Mouse (Mus musculus) gastrocnemius, postnatal 10 days (tissue): ENCODE results near the gene Arhgap24. TPM values are rescaled to one million over a fixed set of nuclear protein-coding genes. Genes with fewer than 3 reads are reported as not detected.
"Not testable (repeated sequence)": the region's sequence is repeated elsewhere in the genome, so short reads cannot be mapped to it uniquely, and the experiment has no call there.

ENCODE experiments used
- DNase-seq: peaks from one replicate; pipeline ENCODE4 v3.0.0; 2021; ENCODE audit warnings: mixed read lengths
- total RNA-seq, 2 experiments: library from RNA; stranded (reverse); gene quantifications; 2 replicates each; pipeline ENCODE4 v1.2.3; 2021

Gene Arhgap24
- total RNA-seq, 2 experiments from 2014 or later = 21.2 to 25.2 TPM

GRCm38 (mm10) chr5:102793536-102793935 is 312.3 kb downstream of the Arhgap24 start:
- no peak for DNase-seq

GRCm38 (mm10) chr5:102801469-102801868 is 320.3 kb downstream of the Arhgap24 start:
- DNase-seq = no peak

GRCm38 (mm10) chr5:102802833-102803232 is 321.6 kb downstream of the Arhgap24 start:
- DNase-seq = no peak

GRCm38 (mm10) chr5:102803675-102804074 is 322.5 kb downstream of the Arhgap24 start:
- DNase-seq = no peak

- DNase-seq = no peak
Measured at GRCm38 (mm10) chr5:102807518-102807917, 326.3 kb downstream of the Arhgap24 start.

- DNase-seq = no peak
Measured at GRCm38 (mm10) chr5:102810366-102810957, 329.3 kb downstream of the Arhgap24 start.

- DNase-seq = no peak
Measured at GRCm38 (mm10) chr5:102813271-102813670, 332.1 kb downstream of the Arhgap24 start.

- DNase-seq = no peak
Measured at GRCm38 (mm10) chr5:102817641-102818040, 336.4 kb downstream of the Arhgap24 start.

- DNase-seq = peak; percentile 43
Measured at GRCm38 (mm10) chr5:102825538-102825937, 344.3 kb downstream of the Arhgap24 start.

- no peak for DNase-seq
Measured at GRCm38 (mm10) chr5:102839071-102839470, 357.9 kb downstream of the Arhgap24 start.

GRCm38 (mm10) chr5:102843934-102844709 is 362.9 kb downstream of the Arhgap24 start:
- DNase-seq = no peak

GRCm38 (mm10) chr5:102844731-102845598 is 363.8 kb downstream of the Arhgap24 start:
- DNase-seq = peak; percentile 86

- no peak for DNase-seq
Measured at GRCm38 (mm10) chr5:102845800-102846199, 364.6 kb downstream of the Arhgap24 start.

- no peak for DNase-seq
Measured at GRCm38 (mm10) chr5:102847859-102848258, 366.7 kb downstream of the Arhgap24 start.

GRCm38 (mm10) chr5:102851761-102852160 is 370.6 kb downstream of the Arhgap24 start:
- DNase-seq = no peak

GRCm38 (mm10) chr5:102853750-102854149 is 372.6 kb downstream of the Arhgap24 start:
- no peak for DNase-seq

GRCm38 (mm10) chr5:102855805-102856204 is 374.6 kb downstream of the Arhgap24 start:
- DNase-seq = no peak

- DNase-seq = no peak
Measured at GRCm38 (mm10) chr5:102858047-102858446, 376.9 kb downstream of the Arhgap24 start.

GRCm38 (mm10) chr5:102859749-102860148 is 378.6 kb downstream of the Arhgap24 start:
- DNase-seq = no peak

- DNase-seq = no peak
Measured at GRCm38 (mm10) chr5:102868196-102868595, 387.0 kb downstream of the Arhgap24 start.

- DNase-seq = not testable (repeated sequence)
Measured at GRCm38 (mm10) chr5:102872996-102873395, 391.8 kb downstream of the Arhgap24 start.

- DNase-seq = peak; percentile 35
Measured at GRCm38 (mm10) chr5:102874605-102875298, 393.6 kb downstream of the Arhgap24 start.
